Mouse (Mus musculus) common myeloid progenitor, adult 5-6 weeks (primary cell): ENCODE results near the gene Top3b. TPM values are rescaled to one million over a fixed set of nuclear protein-coding genes. Genes with fewer than 3 reads are reported as not detected.

Experiments
- total RNA-seq: library from RNA; stranded (forward); fragments of 200-1000, 187-1606 nt; gene quantifications from 2 replicates; pipeline ENCODE4 v1.2.3, GENCODE M21; 2017

The Top3b gene
- total RNA-seq, 1 experiment from 2014 or later: 96.1 TPM

Other genes starting within 250 kb of the Top3b start
- gene Olfr19, start 194.3 kb upstream of the Top3b start, total RNA-seq: not detected in 2 replicates
- 6.1 and 6.3 TPM in 2 replicates for gene Spag6l, start 41.3 kb upstream of the Top3b start, total RNA-seq
- not detected in 2 replicates for gene Igll1, start 6.8 kb upstream of the Top3b start, total RNA-seq
- 3.1 and 4.1 TPM in 2 replicates for gene Vpreb1, start 107 bp downstream of the Top3b start, total RNA-seq
- gene Ppm1f, start 25.7 kb downstream of the Top3b start, total RNA-seq: 20.3 and 22.3 TPM in 2 replicates
- 139 and 173 TPM in 2 replicates for gene Mapk1, start 112.6 kb downstream of the Top3b start, total RNA-seq
- 8.5 and 9.2 TPM in 2 replicates for gene Ypel1, start 199.0 kb downstream of the Top3b start, total RNA-seq
- 76.0 and 90.0 TPM in 2 replicates for gene Ppil2, start 240.5 kb downstream of the Top3b start, total RNA-seq